Mouse (Mus musculus): Measurements from ENCODE around the gene Atg2b.

- TF ChIP-seq POLR2A (IDR thresholded peaks at IDR 0.05; ENCODE audit: extremely low read depth, insufficient read depth, low read length) = no peak
- no peak for TF ChIP-seq CTCF (IDR thresholded peaks at IDR 0.05; ENCODE audit: extremely low read depth, insufficient read depth, low read length)
Observed at GRCm38 (mm10) chr12:105730851-105731460, 45.9 kb upstream of the Atg2b start.

Data from cortical plate, adult 2 months (tissue).